Mouse (Mus musculus): ENCODE measurements around the gene Spaca3. TPM values are rescaled to one million over a fixed set of nuclear protein-coding genes. Genes with fewer than 3 reads are reported as not detected.

Spaca3 gene
- polyA plus RNA-seq (2014; fragmentation: Illumina TruSeq; extraction: RNeasy Lipid Tissue Mini Kit (QIAGEN cat#74804); ENCODE audit: insufficient read depth, low read depth, low replicate concordance) = not detected

DNA sequence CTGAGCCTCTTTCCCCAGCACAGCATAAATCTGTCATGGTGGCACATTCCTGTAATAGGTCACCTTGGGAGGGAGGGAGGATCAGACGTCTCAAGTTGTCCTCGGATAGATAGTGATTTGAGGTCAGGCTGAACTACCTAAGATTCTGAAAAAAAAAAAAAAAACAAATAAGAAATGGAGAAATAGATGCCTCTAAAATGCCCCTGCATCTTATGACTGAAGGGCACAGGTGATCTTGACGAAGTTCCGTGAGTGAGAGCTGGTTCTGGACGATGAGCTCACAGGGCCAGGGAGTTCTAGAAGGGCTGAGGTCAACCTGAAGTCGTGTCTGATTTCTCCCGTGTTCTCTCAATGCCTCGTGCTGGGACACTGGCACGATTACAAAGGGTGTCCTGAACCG is at the start of gene Spaca3:
Spaca3 (plus strand) TSS at position 301 of the 400 bp plus-strand sequence.

DNA sequence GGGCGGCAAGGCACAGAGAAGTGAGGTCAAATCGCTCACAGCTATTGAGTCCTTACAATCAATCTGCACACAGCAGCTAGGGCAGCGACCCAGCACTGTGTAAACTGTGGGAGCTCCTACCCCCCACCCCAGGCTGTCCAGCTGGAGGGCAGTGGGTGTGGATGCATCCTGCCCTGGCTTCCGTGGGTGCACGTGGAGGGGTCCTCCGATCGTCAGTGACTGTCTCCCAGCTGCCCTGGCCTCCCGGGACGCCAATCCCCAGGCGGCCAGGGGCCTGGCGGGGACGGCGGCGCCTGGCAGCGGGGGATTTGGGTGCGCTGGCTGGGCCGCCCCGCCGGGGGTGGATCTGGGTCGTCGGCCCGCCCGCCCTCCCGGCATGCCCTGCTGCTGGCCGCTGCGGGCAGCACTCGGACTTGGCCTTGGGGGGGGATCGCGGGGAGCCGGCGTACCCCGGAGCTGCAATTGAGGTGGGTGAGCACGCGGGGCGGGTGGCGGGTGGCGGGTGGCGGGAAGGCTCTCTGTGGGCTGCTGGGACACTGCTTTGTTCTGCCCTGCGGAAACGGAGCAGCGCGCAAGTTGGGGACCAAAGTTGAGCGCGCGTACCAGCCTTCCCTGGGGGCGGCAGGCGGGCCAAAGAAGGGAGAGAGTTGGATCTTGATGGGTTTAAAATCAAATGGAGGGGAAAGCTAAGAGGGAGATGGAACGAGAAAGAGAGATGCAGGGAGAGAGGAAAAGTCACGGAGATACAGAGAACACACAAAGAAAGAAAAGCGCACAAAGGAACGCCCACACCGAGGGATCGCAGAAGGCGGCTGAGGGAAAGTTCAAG is 48.0 kb upstream of the Spaca3 start, which contains the start of gene Tmem98:
Tmem98 (plus strand) TSS at position 183 of the 829 bp plus-strand sequence.

Other genes starting within 250 kb of the Spaca3 start
- 25.5 TPM for gene Myo1d, start 78.3 kb upstream of the Spaca3 start, polyA plus RNA-seq (2014; fragmentation: Illumina TruSeq; extraction: RNeasy Lipid Tissue Mini Kit (QIAGEN cat#74804); ENCODE audit: insufficient read depth, low read depth, low replicate concordance)
- 33.4 TPM for gene Tmem98, start 48.2 kb upstream of the Spaca3 start, polyA plus RNA-seq (2014; fragmentation: Illumina TruSeq; extraction: RNeasy Lipid Tissue Mini Kit (QIAGEN cat#74804); ENCODE audit: insufficient read depth, low read depth, low replicate concordance)

Data from lung, adult 10 weeks (tissue).